16 mouse cellular contexts compared by ENCODE assay signal in genomic region chr9:119547528-119547927, GRCm38 (mm10). TPM values are rescaled to one million over a fixed set of nuclear protein-coding genes. Genes with fewer than 3 reads are reported as not detected.
"Had no signal": no experiment of that assay in that cellular context is flagged by ENCODE, and none has a peak within 500 bp of the region (broad histone marks: within the 10 kb centered on the region; RNA-seq: fewer than 3 reads in every experiment).

No protein-coding gene starts in this region.

- H3K27ac ChIP-seq: limb, embryonic 15.5 days; liver, embryonic 12.5 days; macrophage; midbrain, embryonic 15.5 days; neural tube, embryonic 12.5 days; stomach, embryonic 15.5 days had no signal

- H3K4me2 ChIP-seq: limb, embryonic 15.5 days; liver, embryonic 12.5 days; lung, embryonic 14.5 days; midbrain, embryonic 11.5 days; midbrain, embryonic 15.5 days; neural tube, embryonic 12.5 days; stomach, embryonic 15.5 days had no signal

- H3K9ac ChIP-seq: limb, embryonic 15.5 days; liver, embryonic 12.5 days; lung, embryonic 14.5 days; midbrain, embryonic 15.5 days; neural tube, embryonic 12.5 days; stomach, embryonic 15.5 days had no signal

- H3K4me3 ChIP-seq: limb, embryonic 15.5 days; liver, embryonic 12.5 days; megakaryocyte, embryonic 14.5 days; midbrain, embryonic 15.5 days; neural tube, embryonic 12.5 days; stomach, embryonic 15.5 days had no signal

- H3K36me3 ChIP-seq: limb, embryonic 15.5 days; liver, embryonic 12.5 days; midbrain, embryonic 15.5 days; neural tube, embryonic 12.5 days; stomach, embryonic 15.5 days had no signal

- H3K9me3 ChIP-seq: limb, embryonic 15.5 days; liver, embryonic 12.5 days; midbrain, embryonic 15.5 days; neural tube, embryonic 12.5 days; stomach, embryonic 15.5 days had no signal

- H3K27me3 ChIP-seq: limb, embryonic 15.5 days; liver, embryonic 12.5 days; neural tube, embryonic 12.5 days; stomach, embryonic 15.5 days had no signal

- DNase-seq: layer of hippocampus, adult 9-11 months; layer of hippocampus, postnatal 36 days; lung, embryonic 14.5 days; lung, postnatal 10 days; right cerebral cortex, postnatal 14 days; thymus, postnatal 36 days had no signal

- ATAC-seq: liver, embryonic 12.5 days; midbrain, embryonic 15.5 days had no signal

- H3K4me1 ChIP-seq: limb, embryonic 15.5 days; liver, embryonic 12.5 days; megakaryocyte, embryonic 14.5 days; midbrain, embryonic 15.5 days; neural tube, embryonic 12.5 days; stomach, embryonic 15.5 days had no signal

RNA-seq across cellular contexts. Expression of gene Scn5a, which starts 31.3 kb away (rescaled TPM):
- total RNA-seq: monocyte, adult 5-6 weeks; neutrophil, adult 5-6 weeks had no signal
- polyA plus RNA-seq: macrophage had no signal
